Mouse (Mus musculus) heart, postnatal 25 days (tissue): ENCODE measurements around the gene Wnt3. TPM values are rescaled to one million over a fixed set of nuclear protein-coding genes. Genes with fewer than 3 reads are reported as not detected.

ENCODE experiments used
- DNase-seq: peaks from one replicate; pipeline ENCODE4 v3.0.0; 2022; ENCODE audit warnings: low spot score
- intact Hi-C: fragments of 180-260 bp; cut with DNase I; formaldehyde crosslinking; loops from one replicate; pipeline ENCODE4 v1.15.1; 2025
- total RNA-seq, 2 experiments: library from RNA; stranded (reverse); gene quantifications; 2 replicates each; pipeline ENCODE4 v1.2.3; 2021

The Wnt3 gene
- total RNA-seq, 2 experiments from 2014 or later: not detected

- intact Hi-C loops: no loop called here
Observed at GRCm38 (mm10) chr11:103831766-103832165, 57.8 kb downstream of the Wnt3 start.

GRCm38 (mm10) chr11:103832331-103832730 is 58.4 kb downstream of the Wnt3 start:
- DNase-seq: no peak
- intact Hi-C loops: no loop called here

More at GRCm38 (mm10) chr11:103831766-103832165, 57.8 kb downstream of the Wnt3 start:
- DNase-seq: no peak

GRCm38 (mm10) chr11:103838955-103839354 is 65.0 kb downstream of the Wnt3 start:
- no peak for DNase-seq
- intact Hi-C loops: no loop called here

GRCm38 (mm10) chr11:103840834-103841233 is 66.9 kb downstream of the Wnt3 start:
- intact Hi-C loops: no loop called here
- DNase-seq: no peak

- DNase-seq: no peak
Observed at GRCm38 (mm10) chr11:103848287-103848686, 74.3 kb downstream of the Wnt3 start.

GRCm38 (mm10) chr11:103852590-103853283 is 78.8 kb downstream of the Wnt3 start:
- no peak for DNase-seq
- intact Hi-C loops: no loop called here

More at GRCm38 (mm10) chr11:103848287-103848686, 74.3 kb downstream of the Wnt3 start:
- intact Hi-C loops: no loop called here

- no peak for DNase-seq
- intact Hi-C loops: no loop called here
Observed at GRCm38 (mm10) chr11:103853284-103853920, 79.5 kb downstream of the Wnt3 start.

- intact Hi-C loops: no loop called here
Observed at GRCm38 (mm10) chr11:103854294-103854693, 80.3 kb downstream of the Wnt3 start.

GRCm38 (mm10) chr11:103856641-103857040 is 82.7 kb downstream of the Wnt3 start:
- intact Hi-C loops: no loop called here
- DNase-seq: no peak

More at GRCm38 (mm10) chr11:103854294-103854693, 80.3 kb downstream of the Wnt3 start:
- DNase-seq: no peak

- no peak for DNase-seq
- intact Hi-C loops: no loop called here
Observed at GRCm38 (mm10) chr11:103858760-103859159, 84.8 kb downstream of the Wnt3 start.

- intact Hi-C loops: no loop called here
- no peak for DNase-seq
Observed at GRCm38 (mm10) chr11:103859933-103860610, 86.1 kb downstream of the Wnt3 start.

- DNase-seq: no peak
- intact Hi-C loops: no loop called here
Observed at GRCm38 (mm10) chr11:103862951-103863350, 89.0 kb downstream of the Wnt3 start.

- intact Hi-C loops: no loop called here
- no peak for DNase-seq
Observed at GRCm38 (mm10) chr11:103864486-103864885, 90.5 kb downstream of the Wnt3 start.

- no peak for DNase-seq
- intact Hi-C loops: no loop called here
Observed at GRCm38 (mm10) chr11:103865346-103865745, 91.4 kb downstream of the Wnt3 start.

Other genes with a start within 250 kb of the Wnt3 start
- gene Gm884, start 153.0 kb upstream of the Wnt3 start, total RNA-seq: not detected
- not detected for gene Lyzl6, start 135.3 kb upstream of the Wnt3 start, total RNA-seq
- not detected for gene Rprml, start 124.6 kb upstream of the Wnt3 start, total RNA-seq
- 10 to 100 TPM; 39.2 to 39.3 TPM for gene Gosr2, start 76.3 kb upstream of the Wnt3 start, total RNA-seq
- gene Wnt9b, start 24.3 kb upstream of the Wnt3 start, total RNA-seq: under 1 TPM; 0.78 to 0.99 TPM
- 10 to 100 TPM; 31.3 to 31.9 TPM for gene Nsf, start 179.9 kb downstream of the Wnt3 start, total RNA-seq
- 10 to 100 TPM; 32.4 to 33.3 TPM for gene Arf2, start 192.6 kb downstream of the Wnt3 start, total RNA-seq